Mouse (Mus musculus): Measurements from ENCODE around the gene Sept12. TPM values are rescaled to one million over a fixed set of nuclear protein-coding genes. Genes with fewer than 3 reads are reported as not detected.

Gene Sept12
- total RNA-seq (2021) (not detected), polyA plus RNA-seq (2012; rRNA removed) (0.20 and 0.23 TPM in 2 replicates)
- long read RNA-seq: 0 reads

DNA sequence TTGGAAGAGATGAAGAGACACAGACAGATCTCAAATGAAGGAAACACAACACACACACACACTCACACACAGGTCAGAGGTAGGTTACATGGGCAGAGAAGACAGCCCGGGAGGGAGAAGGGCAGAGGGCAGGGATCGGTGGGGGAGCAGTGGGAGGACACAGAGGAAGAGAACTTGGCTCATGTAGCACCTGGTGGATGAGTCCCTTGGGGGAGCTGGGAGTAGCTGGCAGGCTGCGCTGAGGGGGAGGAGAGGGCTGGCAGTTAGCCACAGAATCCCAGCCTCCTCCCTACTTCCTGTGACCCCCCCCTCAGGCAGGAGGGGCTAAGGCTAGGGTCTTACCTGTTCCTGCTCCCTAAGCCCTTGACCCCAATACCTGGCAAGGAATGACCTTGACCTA, at the start of gene Sept12:
Gene Sept12 (minus strand): TSS at position 300 of the 400 bp plus-strand sequence.
- DNase-seq: peak in 1 of 2 experiments; percentile 33
- H3K79me2 ChIP-seq (replicated peaks; ENCODE audit: control insufficient read depth, insufficient read depth, low read length): no peaks in the 10 kb centered on the region
- no peak for TF ChIP-seq POLR2A (IDR thresholded peaks at IDR 0.05; ENCODE audit: insufficient read depth, low read depth, low read length)
- no peak for TF ChIP-seq CTCF (IDR thresholded peaks at IDR 0.05)
- TF ChIP-seq EP300 (IDR thresholded peaks at IDR 0.05; ENCODE audit: insufficient read depth, low read depth, low read length): no peak
- no peak within 1 kb of the TSS for H3K4me3 ChIP-seq
- no peak within 1 kb of the TSS for H3K9ac ChIP-seq (ENCODE audit: low read depth, low read length)
- no peaks in the 10 kb centered on the region for H3K27me3 ChIP-seq (ENCODE audit: control insufficient read depth, insufficient read depth, low read length)
- peaks cover 2% of the 10 kb centered on the region for H3K4me1 ChIP-seq (ENCODE audit: control insufficient read depth, insufficient read depth, low read length)
- WGBS: 12% methylated on average over 3 of the region's 3 CpGs
- no peaks in the 10 kb centered on the region for H3K36me3 ChIP-seq (ENCODE audit: control insufficient read depth, insufficient read depth, low read length)
- no peak within 1 kb of the TSS for H3K27ac ChIP-seq
- intact Hi-C loops (cut with DNase I): no loop called here

DNA sequence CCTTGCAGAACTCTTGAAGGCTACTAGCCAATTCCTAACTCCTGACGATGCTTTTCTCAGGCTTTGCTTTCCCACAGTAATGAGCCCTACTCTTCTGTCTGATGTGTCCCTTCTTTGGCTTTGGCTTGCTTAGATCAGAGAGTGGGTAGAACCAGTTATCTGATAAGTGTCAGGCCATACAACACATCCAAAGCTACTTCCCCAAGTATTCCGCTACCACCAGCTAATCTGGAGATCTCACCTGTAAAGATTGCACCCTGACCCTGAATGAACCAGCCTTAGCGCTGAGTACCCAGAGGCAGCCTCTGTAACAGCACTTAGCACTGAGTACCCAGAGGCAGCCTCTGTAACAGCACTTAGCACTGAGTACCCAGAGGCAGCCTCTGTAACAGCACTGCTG, 47.7 kb upstream of the Sept12 start:
- H3K27ac ChIP-seq: no peak overlapping the region
- intact Hi-C loops (cut with DNase I): loop anchor here (5.0 kb wide), 1 partner anchor 158 kb away; the partner anchor contains the start of gene Mgrn1
- H3K4me3 ChIP-seq: no peak overlapping the region
- peaks cover 3% of the 10 kb centered on the region for H3K4me1 ChIP-seq (ENCODE audit: control insufficient read depth, insufficient read depth, low read length)
- H3K27me3 ChIP-seq (ENCODE audit: control insufficient read depth, insufficient read depth, low read length): no peaks in the 10 kb centered on the region
- DNase-seq: no peak
- H3K9ac ChIP-seq (ENCODE audit: low read depth, low read length): no peak overlapping the region
- peaks cover 25% of the 10 kb centered on the region for H3K36me3 ChIP-seq (ENCODE audit: control insufficient read depth, insufficient read depth, low read length)
- peaks cover 5% of the 10 kb centered on the region; the same call in 1 of the 2 replicates for H3K79me2 ChIP-seq (replicated peaks; ENCODE audit: control insufficient read depth, insufficient read depth, low read length)
- TF ChIP-seq POLR2A (IDR thresholded peaks at IDR 0.05; ENCODE audit: insufficient read depth, low read depth, low read length) (no peak), CTCF (IDR thresholded peaks at IDR 0.05) (no peak), EP300 (IDR thresholded peaks at IDR 0.05; ENCODE audit: insufficient read depth, low read depth, low read length) (no peak)
- WGBS: 90% methylated on average over 3 of the region's 3 CpGs

DNA sequence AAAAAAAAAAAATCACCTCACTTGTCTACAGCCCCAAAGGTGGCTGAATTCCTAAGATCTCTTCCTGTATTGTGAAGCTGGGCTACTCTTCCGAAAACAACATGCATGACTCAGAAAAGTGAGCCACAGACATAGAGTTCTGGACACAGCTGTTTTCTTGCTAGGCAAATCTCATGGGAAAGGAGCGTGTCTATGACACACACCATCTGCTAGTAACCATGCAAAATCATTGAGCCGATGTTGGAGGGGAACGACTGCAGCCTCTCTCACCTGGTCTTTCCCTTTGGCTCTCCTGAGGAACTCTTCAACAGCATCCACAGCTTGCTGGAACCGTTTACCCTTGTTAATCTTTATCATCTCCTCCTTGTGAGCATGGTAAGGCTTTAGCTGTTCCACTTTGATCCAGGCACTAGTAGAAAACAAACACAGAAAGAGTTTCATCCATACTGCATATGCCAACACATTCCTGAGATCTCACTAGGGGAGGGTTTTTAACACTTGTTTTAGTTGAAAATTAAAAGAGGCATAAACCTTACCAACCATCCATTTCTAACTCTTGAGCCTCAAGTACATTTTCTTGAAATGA, 39.1 kb upstream of the Sept12 start:
- no peak overlapping the region; the same call in 1 of the 2 replicates for H3K27ac ChIP-seq
- 70% methylated on average over 5 of the region's 5 CpGs for WGBS
- H3K79me2 ChIP-seq (replicated peaks; ENCODE audit: control insufficient read depth, insufficient read depth, low read length): peaks cover 2% of the 10 kb centered on the region
- DNase-seq: peak; percentile 43 to 47
- no peaks in the 10 kb centered on the region for H3K27me3 ChIP-seq (ENCODE audit: control insufficient read depth, insufficient read depth, low read length)
- peaks cover 22% of the 10 kb centered on the region for H3K36me3 ChIP-seq (ENCODE audit: control insufficient read depth, insufficient read depth, low read length)
- intact Hi-C loops (cut with DNase I): no loop called here
- no peak overlapping the region for H3K9ac ChIP-seq (ENCODE audit: low read depth, low read length)
- no peak overlapping the region for H3K4me3 ChIP-seq
- TF ChIP-seq CTCF (IDR thresholded peaks at IDR 0.05): no peak
- TF ChIP-seq POLR2A (IDR thresholded peaks at IDR 0.05; ENCODE audit: insufficient read depth, low read depth, low read length): 0 out of 2 replicates have a peak, but pooled peaks have one; percentile 29
- TF ChIP-seq EP300 (IDR thresholded peaks at IDR 0.05; ENCODE audit: insufficient read depth, low read depth, low read length): 0 out of 2 replicates have a peak, but pooled peaks have one; percentile 22
- peaks cover 2% of the 10 kb centered on the region for H3K4me1 ChIP-seq (ENCODE audit: control insufficient read depth, insufficient read depth, low read length)

DNA sequence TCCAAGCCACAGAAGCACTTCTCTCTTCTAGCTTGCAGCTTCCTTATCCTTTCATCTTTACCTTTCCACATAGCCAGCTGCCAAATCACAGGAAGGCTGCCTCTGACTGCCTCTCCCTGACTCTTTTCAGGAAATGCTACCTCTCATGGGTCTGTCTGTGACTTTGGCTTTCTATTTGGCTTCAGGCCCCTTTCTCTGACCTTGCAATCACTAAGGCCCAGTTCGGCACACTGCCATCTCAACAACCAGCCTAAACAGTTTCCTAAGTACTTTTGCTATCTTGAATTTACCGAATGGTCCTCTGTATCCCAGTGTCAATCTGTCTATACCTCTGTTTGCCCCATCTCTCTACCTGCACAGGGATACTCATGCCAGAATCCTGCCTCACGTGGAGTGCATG, 37.9 kb upstream of the Sept12 start:
- peaks cover 25% of the 10 kb centered on the region for H3K36me3 ChIP-seq (ENCODE audit: control insufficient read depth, insufficient read depth, low read length)
- H3K4me3 ChIP-seq: no peak overlapping the region
- H3K79me2 ChIP-seq (replicated peaks; ENCODE audit: control insufficient read depth, insufficient read depth, low read length): peaks cover 2% of the 10 kb centered on the region
- no peaks in the 10 kb centered on the region for H3K27me3 ChIP-seq (ENCODE audit: control insufficient read depth, insufficient read depth, low read length)
- TF ChIP-seq CTCF (IDR thresholded peaks at IDR 0.05): no peak
- TF ChIP-seq POLR2A (IDR thresholded peaks at IDR 0.05; ENCODE audit: insufficient read depth, low read depth, low read length): no peak
- no peak for TF ChIP-seq EP300 (IDR thresholded peaks at IDR 0.05; ENCODE audit: insufficient read depth, low read depth, low read length)
- intact Hi-C loops (cut with DNase I): no loop called here
- 89% methylated on average over 3 of the region's 3 CpGs for WGBS
- peaks cover 2% of the 10 kb centered on the region for H3K4me1 ChIP-seq (ENCODE audit: control insufficient read depth, insufficient read depth, low read length)
- DNase-seq: no peak
- H3K9ac ChIP-seq (ENCODE audit: low read depth, low read length): no peak overlapping the region
- H3K27ac ChIP-seq: no peak overlapping the region

DNA sequence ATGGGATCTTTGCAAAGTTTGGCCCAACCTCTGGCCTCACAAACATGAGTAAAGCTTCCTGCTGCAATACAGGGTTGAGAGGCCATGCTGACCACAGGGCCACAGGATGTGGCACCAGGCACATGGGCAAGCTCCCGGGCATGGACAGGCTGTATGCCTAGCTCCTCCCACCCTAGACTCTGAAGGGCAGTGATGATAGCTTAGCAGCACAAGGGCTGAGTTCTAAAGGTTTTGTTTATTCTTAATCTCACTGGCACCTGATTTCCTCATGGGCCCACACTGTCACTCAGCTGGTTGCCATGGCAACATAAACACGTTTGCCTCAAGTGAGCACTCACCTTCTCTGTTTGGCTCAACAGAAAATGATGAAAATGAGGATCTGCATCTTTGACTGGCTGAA, 32.2 kb upstream of the Sept12 start:
- peaks cover 15% of the 10 kb centered on the region for H3K36me3 ChIP-seq (ENCODE audit: control insufficient read depth, insufficient read depth, low read length)
- DNase-seq: no peak
- TF ChIP-seq EP300 (IDR thresholded peaks at IDR 0.05; ENCODE audit: insufficient read depth, low read depth, low read length): no peak
- no peak for TF ChIP-seq POLR2A (IDR thresholded peaks at IDR 0.05; ENCODE audit: insufficient read depth, low read depth, low read length)
- no peak for TF ChIP-seq CTCF (IDR thresholded peaks at IDR 0.05)
- 52% methylated on average over 2 of the region's 2 CpGs for WGBS
- H3K4me1 ChIP-seq (ENCODE audit: control insufficient read depth, insufficient read depth, low read length): no peaks in the 10 kb centered on the region
- H3K27me3 ChIP-seq (ENCODE audit: control insufficient read depth, insufficient read depth, low read length): no peaks in the 10 kb centered on the region
- no peak overlapping the region for H3K9ac ChIP-seq (ENCODE audit: low read depth, low read length)
- intact Hi-C loops (cut with DNase I): no loop called here
- no peak overlapping the region for H3K27ac ChIP-seq
- no peaks in the 10 kb centered on the region for H3K79me2 ChIP-seq (replicated peaks; ENCODE audit: control insufficient read depth, insufficient read depth, low read length)
- H3K4me3 ChIP-seq: no peak overlapping the region

DNA sequence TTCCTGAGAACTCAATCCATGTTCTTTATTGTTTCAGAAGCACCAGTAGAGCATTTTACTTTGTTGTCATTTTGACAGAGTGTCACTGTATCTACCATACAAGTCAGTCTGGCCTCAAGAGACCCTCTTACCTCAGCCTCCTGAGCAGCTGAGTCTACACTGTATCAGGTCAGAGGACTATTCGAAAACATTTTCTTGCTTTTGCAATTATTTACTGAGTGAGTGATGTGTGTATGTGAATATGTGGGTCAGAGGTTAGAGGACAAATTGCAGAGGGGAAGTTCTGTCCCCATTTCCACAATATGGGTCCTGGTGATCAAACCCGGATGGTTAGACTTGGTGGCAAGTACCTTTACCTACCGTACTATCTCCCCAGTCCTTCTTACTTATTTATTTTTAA, 26.4 kb upstream of the Sept12 start:
- H3K9ac ChIP-seq (ENCODE audit: low read depth, low read length): no peak overlapping the region
- H3K79me2 ChIP-seq (replicated peaks; ENCODE audit: control insufficient read depth, insufficient read depth, low read length): no peaks in the 10 kb centered on the region
- no peaks in the 10 kb centered on the region for H3K4me1 ChIP-seq (ENCODE audit: control insufficient read depth, insufficient read depth, low read length)
- no peak for DNase-seq
- 91% methylated on average over 3 of the region's 3 CpGs for WGBS
- no peak overlapping the region for H3K27ac ChIP-seq
- intact Hi-C loops (cut with DNase I): no loop called here
- no peak overlapping the region for H3K4me3 ChIP-seq
- H3K27me3 ChIP-seq (ENCODE audit: control insufficient read depth, insufficient read depth, low read length): no peaks in the 10 kb centered on the region
- H3K36me3 ChIP-seq (ENCODE audit: control insufficient read depth, insufficient read depth, low read length): peaks cover 11% of the 10 kb centered on the region
- no peak for TF ChIP-seq POLR2A (IDR thresholded peaks at IDR 0.05; ENCODE audit: insufficient read depth, low read depth, low read length)

All from heart, adult 2 months (tissue).